Mouse (Mus musculus) fat pad, adult 2 months (tissue): Measurements from ENCODE around the gene Mlec.

Source experiments
- DNase-seq: peaks from one replicate; pipeline ENCODE4 v3.0.0-alpha.2; 2011; ENCODE audit warnings: low read depth, low spot score; ENCODE audit errors: extremely low read depth

Gene Mlec

DNA sequence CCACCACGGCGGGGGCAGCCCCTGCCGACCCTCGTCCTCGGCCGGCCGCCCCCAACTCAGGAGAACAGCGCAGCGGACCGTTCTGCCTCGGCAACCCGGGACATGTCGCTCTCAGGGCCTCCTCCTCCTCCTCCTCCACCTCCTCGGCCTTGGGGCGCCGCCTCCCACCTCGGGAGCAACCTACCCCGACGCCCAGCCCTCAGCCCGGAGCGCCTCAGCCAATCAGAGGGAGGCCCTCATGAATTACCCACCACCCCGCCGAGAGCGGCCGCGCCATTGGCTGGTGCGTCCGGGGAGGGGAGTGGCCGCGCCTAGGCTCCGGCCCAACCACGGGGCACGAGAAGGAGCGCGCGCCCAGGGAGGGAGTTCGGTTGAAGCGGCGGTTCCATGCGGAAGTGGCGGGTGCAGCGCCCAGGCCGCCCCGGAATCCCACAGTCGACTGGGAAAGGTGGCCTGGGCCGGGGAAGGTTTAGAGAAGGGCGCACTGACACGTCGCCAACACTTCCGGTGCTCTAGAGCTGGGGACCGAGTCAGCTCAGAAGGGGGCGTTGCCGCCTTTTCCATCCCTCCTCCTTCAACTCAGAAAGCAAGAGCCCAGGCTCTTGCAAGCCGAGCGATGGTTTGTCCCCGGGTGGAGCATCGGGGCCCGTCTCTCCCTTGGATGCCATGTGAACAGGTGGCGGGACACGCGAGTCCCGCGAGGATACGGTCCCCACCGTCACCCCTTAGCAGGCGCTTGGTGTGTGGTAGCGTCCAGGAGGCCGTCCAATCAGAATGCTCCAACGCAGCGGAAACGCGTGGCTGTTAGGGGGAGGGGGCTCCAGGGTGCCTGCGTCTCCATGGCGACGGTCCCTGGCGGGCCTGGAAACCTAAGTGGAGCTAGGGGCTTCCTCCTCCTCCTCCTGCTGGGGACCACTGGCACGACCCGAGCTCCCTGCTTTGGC lies at the start of gene Mlec:
Gene Mlec, minus strand, starts transcription at position 140 of the 944 bp plus-strand sequence.
- no peak for DNase-seq

- no peak for DNase-seq
Observed at GRCm38 (mm10) chr5:115207244-115207643, 49.3 kb upstream of the Mlec start.

GRCm38 (mm10) chr5:115204562-115205311 lies 46.8 kb upstream of the Mlec start:
- no peak for DNase-seq

DNA sequence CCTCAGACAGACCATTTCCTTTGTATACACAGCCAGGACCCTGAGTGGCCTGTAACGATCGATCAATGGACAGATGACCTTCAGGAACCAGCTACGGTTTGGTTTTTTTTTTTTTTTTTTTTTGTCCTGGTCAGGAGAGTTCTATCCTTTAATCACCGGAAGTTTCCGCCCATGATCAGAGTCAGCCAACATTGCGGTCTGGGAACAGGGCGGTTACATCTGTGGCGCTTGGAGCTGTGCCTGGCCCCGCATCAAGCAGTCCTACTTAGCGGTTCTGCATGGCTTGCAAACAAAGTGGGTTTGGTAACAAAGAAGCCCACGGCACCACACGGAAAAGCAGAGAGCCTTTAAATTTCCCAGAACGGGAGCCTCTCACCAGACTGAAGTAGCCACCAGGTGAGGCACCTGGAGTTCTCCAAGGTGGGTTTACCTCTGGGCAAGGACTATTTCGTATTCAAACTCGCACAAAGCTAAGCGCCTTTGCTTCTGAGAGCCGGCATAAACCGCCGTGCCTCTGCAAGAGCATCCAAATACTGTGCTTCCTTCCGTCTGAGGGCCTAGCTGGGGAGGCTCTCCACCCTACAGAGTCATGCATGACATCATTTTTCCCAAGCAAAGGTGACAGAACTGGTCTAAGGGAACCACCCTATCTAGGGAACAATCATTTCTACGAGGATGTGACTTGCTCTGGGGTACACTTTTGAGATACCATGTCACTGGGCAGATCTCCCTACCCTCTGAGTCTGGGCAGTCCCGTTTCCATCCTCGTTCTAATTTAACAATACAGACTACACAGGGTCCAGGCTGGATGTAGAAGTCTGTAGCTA lies 46.0 kb upstream of the Mlec start:
- no peak for DNase-seq

DNA sequence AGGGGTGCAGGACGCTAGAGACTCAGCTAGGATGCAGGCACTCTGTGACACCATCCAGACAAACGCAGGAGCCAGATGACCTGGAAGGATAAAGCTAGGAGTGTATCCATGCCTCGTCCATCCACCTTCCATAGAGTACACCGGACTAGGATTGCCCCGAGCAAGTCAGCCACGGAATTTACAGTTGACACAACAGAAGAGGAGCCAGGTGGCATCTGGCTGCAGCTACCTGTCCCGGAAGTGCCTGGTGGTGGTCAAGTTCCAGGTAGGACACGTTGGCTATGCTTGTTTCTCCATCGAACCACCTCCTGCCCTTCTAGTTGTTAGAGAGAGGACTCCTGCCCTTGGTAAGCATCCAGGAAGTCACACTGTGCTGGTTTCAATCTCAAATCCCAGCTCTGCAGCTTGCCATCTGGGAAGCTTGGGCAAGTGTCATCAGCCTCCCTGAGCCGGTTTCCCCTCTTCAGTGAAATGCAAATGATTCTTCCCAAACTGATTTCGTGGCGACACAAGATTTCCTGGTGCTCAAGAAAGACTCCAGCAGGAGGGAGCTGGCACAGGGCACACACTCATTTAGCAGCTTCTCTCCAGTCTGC lies 36.7 kb upstream of the Mlec start:
- no peak for DNase-seq

- DNase-seq: no peak
Observed at GRCm38 (mm10) chr5:115193669-115194625, 36.0 kb upstream of the Mlec start, which contains the start of gene Cabp1. Gene Cabp1, minus strand, starts transcription at chr5:115194381.

DNA sequence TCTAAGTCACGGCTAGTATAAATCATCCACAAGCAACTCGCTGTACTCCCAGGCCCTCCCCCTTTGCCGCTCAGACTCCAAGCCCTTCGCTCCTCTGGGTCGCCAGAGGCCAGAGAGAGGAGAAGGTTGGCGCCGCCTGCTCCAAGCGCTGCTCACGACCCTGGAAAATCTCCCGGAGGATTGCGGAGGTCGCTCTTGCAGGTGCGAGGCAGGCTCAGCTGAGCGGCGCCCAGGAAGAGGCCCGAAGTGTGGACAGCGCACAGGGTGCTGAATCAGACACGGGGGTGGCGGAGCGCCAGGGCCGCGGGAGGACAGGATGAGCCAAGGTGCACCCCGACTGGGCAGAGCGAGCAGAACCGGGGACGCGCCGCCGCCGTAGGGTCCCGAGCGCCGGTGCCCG lies 35.2 kb upstream of the Mlec start:
- no peak for DNase-seq

GRCm38 (mm10) chr5:115192828-115193195 lies 34.8 kb upstream of the Mlec start:
- no peak for DNase-seq

- DNase-seq: no peak
Observed at GRCm38 (mm10) chr5:115191880-115192827, 34.2 kb upstream of the Mlec start.

- no peak for DNase-seq
Observed at GRCm38 (mm10) chr5:115190081-115190480, 32.1 kb upstream of the Mlec start.

DNA sequence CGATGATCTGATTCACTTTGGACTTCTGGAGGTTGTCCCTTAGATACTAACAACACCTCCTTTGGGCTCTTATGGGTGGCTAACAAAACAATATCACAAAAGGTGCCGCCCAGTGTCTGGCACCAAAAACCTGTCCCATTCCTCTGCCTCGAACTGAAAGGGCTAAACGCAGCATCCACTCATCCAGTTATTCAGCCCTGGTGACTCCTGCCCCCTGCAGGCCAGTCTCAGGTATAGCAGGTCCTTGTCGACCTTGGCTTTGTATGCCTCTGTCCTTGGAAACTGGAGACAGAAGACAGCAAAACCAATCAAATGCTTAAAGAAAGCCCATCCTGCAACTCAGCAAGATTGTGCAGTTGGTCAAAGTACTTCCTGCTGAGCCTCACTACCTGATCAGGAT lies 30.8 kb upstream of the Mlec start:
- no peak for DNase-seq

DNA sequence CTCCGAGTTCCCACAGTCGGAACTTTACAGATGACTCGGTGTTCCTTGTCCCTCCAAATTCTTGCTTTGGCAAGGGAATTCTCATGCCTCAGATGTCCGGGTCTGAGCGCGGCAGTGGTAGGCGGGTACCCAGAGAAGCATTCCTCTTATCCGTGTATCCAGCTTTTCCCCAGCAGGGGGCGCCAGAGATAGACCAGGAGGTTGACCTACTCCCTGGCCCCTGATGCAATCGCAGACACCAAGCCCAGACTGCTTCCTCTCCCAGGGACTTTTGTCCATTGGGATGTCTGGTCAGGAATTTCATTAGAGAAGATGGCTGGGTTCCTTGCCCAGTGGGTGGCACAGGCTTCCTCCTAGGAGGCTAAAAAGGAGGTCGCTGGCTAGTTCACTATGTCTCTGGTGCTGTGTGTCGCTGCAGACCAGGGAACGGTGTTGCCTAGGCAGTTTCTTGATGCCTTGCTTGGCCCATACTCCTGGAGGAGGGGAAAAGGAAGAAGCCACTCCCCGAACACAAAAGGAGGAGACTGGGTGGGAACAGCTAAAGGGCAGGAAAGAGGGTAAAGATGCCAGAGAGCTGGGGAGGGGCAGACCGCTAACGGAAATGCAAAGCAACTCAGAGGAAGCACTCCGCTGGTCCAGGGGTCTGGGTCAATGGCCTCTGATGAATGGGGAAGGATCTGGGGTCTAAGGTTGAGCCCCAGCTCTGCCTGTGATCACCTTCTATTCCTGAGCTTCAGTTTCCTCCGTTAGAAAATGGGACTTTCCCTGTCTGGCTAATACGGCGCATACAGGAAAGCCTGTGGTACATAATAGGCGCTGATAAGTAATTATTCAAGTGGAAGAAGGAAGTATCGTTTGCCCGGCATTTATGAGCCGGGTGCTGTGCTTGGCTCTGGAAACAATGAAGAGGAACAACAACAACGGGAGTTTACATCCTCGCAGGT lies 29.5 kb upstream of the Mlec start:
- no peak for DNase-seq

DNA sequence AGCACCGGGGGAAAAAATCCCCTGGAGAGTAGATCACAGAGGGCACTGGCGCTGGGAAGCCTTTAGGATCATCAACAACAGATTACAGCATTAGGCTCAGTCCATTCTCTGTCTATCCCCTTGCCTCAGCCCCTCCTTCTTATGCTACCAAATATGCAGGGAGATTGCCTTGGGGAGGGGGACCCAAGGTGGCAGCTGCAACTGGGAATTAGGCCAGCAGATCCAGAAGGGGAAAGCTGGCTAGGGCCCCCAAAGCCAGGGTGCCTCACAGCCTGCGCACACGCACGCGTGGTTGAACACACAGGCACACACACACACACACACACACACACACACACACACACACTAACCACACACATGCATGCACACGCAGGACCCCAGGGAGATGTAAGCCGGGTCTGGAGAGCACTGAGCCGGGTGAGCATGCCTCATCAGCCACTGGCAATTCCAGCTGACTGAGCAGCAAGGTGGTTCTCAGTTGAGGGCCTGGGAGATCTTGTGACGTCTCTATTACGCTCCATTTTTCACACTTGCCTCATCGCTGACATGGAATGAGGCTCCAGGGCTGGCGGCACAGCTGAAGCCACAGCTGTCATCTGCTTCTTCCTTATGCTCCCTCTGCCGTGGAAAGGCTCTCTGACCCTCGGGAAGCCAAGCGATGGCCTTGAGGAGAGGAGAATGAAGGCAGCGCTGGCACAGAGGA lies 28.5 kb upstream of the Mlec start:
- DNase-seq: no peak

- no peak for DNase-seq
Observed at GRCm38 (mm10) chr5:115184726-115185125, 26.7 kb upstream of the Mlec start.

- DNase-seq: no peak
Observed at GRCm38 (mm10) chr5:115183482-115183881, 25.5 kb upstream of the Mlec start.

- no peak for DNase-seq
Observed at GRCm38 (mm10) chr5:115182925-115183324, 24.9 kb upstream of the Mlec start.
